Mouse (Mus musculus) forebrain, postnatal 0 days (tissue): Measurements from ENCODE around the gene Krtcap2. TPM values are rescaled to one million over a fixed set of nuclear protein-coding genes. Genes with fewer than 3 reads are reported as not detected.

ENCODE experiments used
- ATAC-seq: fragments of 200-750 bp; cut with Nextera tagmentation; 2 replicates; pipeline ENCODE4 v1.8.0; 2017; ENCODE audit warnings: mild to moderate bottlenecking, moderate library complexity
- DNase-seq: peaks from one replicate; pipeline ENCODE4 v3.0.0-alpha.2; 2015
- H3K27ac ChIP-seq: fragments of 300-500 bp; sonication (generic); 2 replicates; pipeline ENCODE4 v1.5.1; 2014; ENCODE audit warnings: low read depth, mild to moderate bottlenecking, antibody characterized with exemption, low read length, moderate library complexity, mixed read lengths
- H3K27me3 ChIP-seq: fragments of 300-500 bp; sonication (generic); 2 replicates; pipeline ENCODE4 v1.6.1; 2014; ENCODE audit warnings: mild to moderate bottlenecking, low read length, mixed read lengths; ENCODE audit not compliant: insufficient read depth
- H3K36me3 ChIP-seq: fragments of 300-500 bp; sonication (generic); 2 replicates; pipeline ENCODE4 v1.6.1; 2014; ENCODE audit warnings: mild to moderate bottlenecking, moderate library complexity; ENCODE audit not compliant: insufficient read depth
- H3K4me1 ChIP-seq: fragments of 300-500 bp; sonication (generic); 2 replicates; pipeline ENCODE4 v1.6.1; 2014; ENCODE audit warnings: antibody characterized with exemption; ENCODE audit not compliant: insufficient read depth
- H3K4me2 ChIP-seq: fragments of 300-500 bp; sonication (generic); 2 replicates; pipeline ENCODE4 v1.6.1; 2014; ENCODE audit warnings: low read depth, mild to moderate bottlenecking, moderate library complexity
- H3K4me3 ChIP-seq: fragments of 300-500 bp; sonication (generic); 2 replicates; pipeline ENCODE4 v1.5.1; 2014; ENCODE audit warnings: low read depth, low read length, mixed read lengths
- H3K9ac ChIP-seq: fragments of 300-500 bp; sonication (generic); 2 replicates; pipeline ENCODE4 v1.6.1; 2014; ENCODE audit warnings: mild to moderate bottlenecking
- H3K9me3 ChIP-seq: fragments of 300-500 bp; sonication (generic); 2 replicates; pipeline ENCODE4 v1.6.1; 2016; ENCODE audit warnings: low read length
- CTCF ChIP-seq: sonication (generic); IDR thresholded peaks from 2 replicates; pipeline ENCODE4 v1.5.1; 2016; ENCODE audit warnings: antibody characterized with exemption, control low read depth, low read depth
- WGBS: fragments of 180-500 bp; shearing (Covaris S2); extraction: QIAGEN DNeasy Blood & Tissue Kit; methylation state at CpG from one replicate; pipeline ENCODE4 v1.1.7; 2014; 5-methylcytosine and 5-hydroxymethylcytosine counted together
- polyA plus RNA-seq: library from polyadenylated mRNA; unstranded; fragments of >200 nt; fragmentation: Nextera tagmentation; extraction: Ambion mirVana; gene quantifications from 2 replicates; pipeline ENCODE4 v1.2.1, GENCODE M21; 2015
- total RNA-seq: library from RNA; depleted of rRNA; stranded (reverse); fragments of >200 nt; gene quantifications from 2 replicates; pipeline ENCODE4 v1.2.3, GENCODE M21; 2014

Gene Krtcap2
- total and polyA plus RNA-seq, 2 experiments from 2014 or later: 67.0 to 221 TPM

DNA sequence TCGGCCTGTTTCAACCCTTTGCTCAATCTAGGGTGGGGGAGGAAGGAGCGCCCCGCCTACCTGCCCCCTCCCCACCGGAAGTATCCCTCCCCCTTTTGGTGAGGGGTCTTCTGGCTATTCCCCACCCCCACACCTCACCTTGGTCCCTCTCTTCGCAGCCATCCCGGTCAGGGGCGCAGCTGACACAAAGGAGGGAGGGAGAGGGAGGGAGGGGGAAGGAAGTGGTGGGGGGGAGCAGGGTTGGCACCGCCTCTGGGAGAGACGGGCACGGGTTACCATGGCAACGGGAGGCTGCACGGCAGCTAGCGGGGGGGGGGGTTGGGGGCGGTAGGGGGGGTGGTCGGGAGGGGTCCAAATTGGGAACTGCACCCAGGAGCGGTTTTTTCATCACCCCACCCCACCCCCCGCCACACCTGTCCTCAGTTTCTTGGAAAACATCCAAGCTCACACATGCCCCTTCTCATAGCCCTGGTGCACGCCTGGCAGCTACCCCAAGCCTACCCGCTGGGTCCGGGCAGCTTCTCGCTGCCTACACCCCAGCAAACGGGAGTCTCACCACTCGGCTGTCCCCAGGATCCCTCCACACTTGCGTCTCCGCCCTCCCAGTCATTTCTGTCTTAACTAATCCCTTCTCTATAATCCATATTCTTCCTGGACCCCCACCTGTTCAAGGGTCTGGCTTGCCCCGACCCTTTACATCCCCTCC lies 631 bp upstream of the Krtcap2 start:
- DNase-seq (peak; percentile 91), ATAC-seq (peak; percentile 62)
- peak overlapping the region; percentile 95 for H3K27ac ChIP-seq
- peaks cover 24% of the 10 kb centered on the region for H3K36me3 ChIP-seq
- 1% methylated on average over 24 of the region's 26 CpGs for WGBS
- peak overlapping the region; percentile 73 for H3K9ac ChIP-seq
- no peak; the same call in 1 of the 2 replicates for TF ChIP-seq CTCF
- H3K4me3 ChIP-seq: peak overlapping the region; percentile 74
- H3K4me1 ChIP-seq: no peaks in the 10 kb centered on the region
- H3K27me3 ChIP-seq: no peaks in the 10 kb centered on the region
- no peaks in the 10 kb centered on the region for H3K9me3 ChIP-seq
- H3K4me2 ChIP-seq: peak overlapping the region; percentile 89

DNA sequence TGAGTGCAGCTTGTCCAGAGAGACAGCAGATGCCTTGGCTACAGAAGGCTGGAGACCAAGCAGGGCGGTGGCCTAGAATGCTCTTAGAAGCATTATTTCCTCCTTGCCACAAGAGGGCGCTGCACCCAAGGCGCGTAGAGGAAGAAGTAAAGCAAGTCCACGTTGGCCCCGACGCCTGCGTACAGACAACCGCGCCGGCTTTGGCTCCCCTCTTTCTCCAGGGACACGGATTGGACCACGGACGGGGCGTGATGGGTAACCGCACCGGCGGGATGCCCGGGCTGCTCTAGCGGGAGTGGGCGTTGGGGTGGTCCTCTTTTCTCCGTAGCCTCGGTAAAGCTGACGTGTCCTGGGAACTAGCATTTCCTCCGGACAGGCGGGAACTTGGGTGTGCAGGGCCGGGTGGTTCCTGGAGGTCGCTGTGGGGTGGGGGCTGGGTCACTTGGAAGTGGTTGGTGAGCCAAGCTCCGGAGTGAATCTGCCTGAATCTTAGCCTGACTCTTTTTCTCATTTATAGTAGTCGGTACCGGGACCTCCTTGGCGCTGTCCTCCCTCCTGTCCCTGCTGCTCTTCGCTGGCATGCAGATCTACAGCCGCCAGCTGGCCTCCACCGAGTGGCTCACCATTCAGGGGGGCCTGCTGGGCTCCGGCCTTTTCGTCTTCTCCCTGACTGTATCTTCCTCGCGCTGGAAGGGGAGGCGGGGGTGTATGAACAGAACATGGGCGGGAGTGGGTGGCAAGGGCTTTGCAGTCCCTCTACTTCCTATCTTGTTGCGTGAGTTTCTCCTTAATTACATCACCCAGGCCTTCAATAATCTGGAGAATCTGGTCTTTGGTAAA lies 715 bp downstream of the Krtcap2 start, which contains the start of gene Trim46:
Trim46 (minus strand) TSS at position 49 of the 840 bp plus-strand sequence.
- H3K27ac ChIP-seq: peak within 1 kb of the TSS; percentile 95
- peak; percentile 98 for TF ChIP-seq CTCF
- peak within 1 kb of the TSS; percentile 73 for H3K9ac ChIP-seq
- no peaks in the 10 kb centered on the region for H3K27me3 ChIP-seq
- peak; percentile 81 for ATAC-seq
- H3K4me1 ChIP-seq: no peaks in the 10 kb centered on the region
- peak; percentile 95 for DNase-seq
- no peaks in the 10 kb centered on the region for H3K9me3 ChIP-seq
- H3K4me2 ChIP-seq: peak within 1 kb of the TSS; percentile 89
- H3K4me3 ChIP-seq: peak within 1 kb of the TSS; percentile 74
- H3K36me3 ChIP-seq: peaks cover 10% of the 10 kb centered on the region
- under 1% methylated on average over 42 of the region's 42 CpGs for WGBS

DNA sequence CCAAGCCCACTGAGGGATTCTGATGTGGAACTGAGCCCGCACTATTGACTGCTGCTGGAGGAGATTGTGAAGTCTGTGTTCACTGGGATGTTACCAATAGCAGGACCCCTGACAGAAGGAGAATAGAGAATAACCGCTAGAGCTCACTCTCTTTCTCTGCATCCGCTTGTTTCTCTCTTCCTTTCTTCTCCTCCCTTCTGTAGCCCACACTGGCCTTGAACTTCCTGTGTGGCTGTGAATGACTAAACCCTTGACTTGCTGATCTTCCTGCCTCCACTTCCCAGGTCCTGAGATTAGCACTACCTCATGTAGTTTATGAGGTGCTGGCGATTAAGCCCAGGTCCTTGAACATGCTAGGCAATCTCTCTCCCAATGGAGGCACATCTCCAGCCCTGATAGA lies 1.7 kb downstream of the Krtcap2 start:
- H3K9ac ChIP-seq: no peak overlapping the region
- no peak overlapping the region for H3K4me3 ChIP-seq
- WGBS: 89% methylated on average over 4 of the region's 4 CpGs
- no peaks in the 10 kb centered on the region for H3K9me3 ChIP-seq
- no peak overlapping the region for H3K27ac ChIP-seq
- DNase-seq (no peak), ATAC-seq (no peak)
- no peaks in the 10 kb centered on the region for H3K27me3 ChIP-seq
- TF ChIP-seq CTCF: no peak
- H3K4me1 ChIP-seq: no peaks in the 10 kb centered on the region
- peak overlapping the region; percentile 89; the same call in 1 of the 2 replicates for H3K4me2 ChIP-seq
- peaks cover under 1% of the 10 kb centered on the region; the same call in 1 of the 2 replicates for H3K36me3 ChIP-seq

DNA sequence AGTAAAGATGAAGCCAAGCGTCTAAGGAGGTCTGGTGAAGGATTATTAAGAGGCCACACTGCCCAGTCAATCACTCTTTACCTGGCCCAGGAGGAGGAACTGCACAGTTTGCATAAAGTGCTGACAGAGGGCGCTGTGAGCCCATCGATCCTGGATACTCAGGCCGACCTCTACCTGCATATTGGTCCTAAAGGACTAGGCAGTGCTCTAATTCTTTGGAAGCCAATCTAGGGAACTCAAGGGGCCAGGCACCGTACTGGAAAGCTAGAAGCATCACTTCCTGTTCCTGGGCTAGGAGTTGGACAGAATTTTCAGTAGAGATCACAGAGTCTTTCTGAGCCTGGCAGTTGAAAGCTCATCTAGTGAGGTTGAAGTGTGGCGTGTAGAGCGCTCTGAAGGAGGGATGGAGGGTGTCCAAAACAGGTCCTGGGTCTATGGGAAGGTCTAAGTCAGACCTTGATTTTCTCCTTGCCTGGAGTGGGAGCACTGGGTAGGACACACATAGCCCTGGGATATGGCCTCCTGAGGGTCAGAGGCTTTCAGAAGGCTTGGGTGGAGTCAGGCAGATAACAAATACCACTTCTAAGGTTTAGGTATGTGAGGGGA lies 4.8 kb downstream of the Krtcap2 start:
- ATAC-seq: no peak
- no peaks in the 10 kb centered on the region for H3K36me3 ChIP-seq
- H3K4me2 ChIP-seq: no peak overlapping the region
- H3K27ac ChIP-seq: no peak overlapping the region
- H3K4me3 ChIP-seq: no peak overlapping the region
- TF ChIP-seq CTCF: peak; percentile 70
- no peaks in the 10 kb centered on the region for H3K9me3 ChIP-seq
- no peaks in the 10 kb centered on the region for H3K4me1 ChIP-seq
- peak; percentile 53 for DNase-seq
- no peak overlapping the region for H3K9ac ChIP-seq
- H3K27me3 ChIP-seq: no peaks in the 10 kb centered on the region
- 23% methylated on average over 7 of the region's 7 CpGs for WGBS

DNA sequence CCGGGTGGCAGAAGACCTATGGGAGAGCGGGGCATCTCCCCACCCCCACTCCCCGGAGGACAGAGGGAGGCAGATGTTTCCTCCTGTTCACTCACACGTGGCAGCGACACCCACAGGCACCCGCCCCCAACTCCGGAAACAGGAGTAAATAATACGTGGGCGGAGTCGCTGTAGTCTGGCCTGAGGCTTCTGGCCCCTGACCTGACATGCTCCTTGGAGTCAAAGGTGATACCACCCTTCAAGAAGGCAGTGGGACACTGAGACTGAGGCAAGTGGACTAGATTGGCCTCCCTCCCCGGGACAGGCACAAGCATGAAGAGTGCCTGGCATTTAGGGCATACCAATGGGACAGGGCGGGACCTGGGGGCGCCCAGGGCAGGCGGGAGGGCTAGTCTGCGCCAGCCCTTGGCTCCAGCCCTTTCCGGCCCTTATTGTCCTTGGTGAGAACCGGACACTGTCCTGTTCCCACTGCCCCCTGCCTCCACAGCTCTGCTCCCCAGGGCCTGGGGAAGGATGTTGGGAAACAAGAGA lies 5.7 kb downstream of the Krtcap2 start:
- no peak for TF ChIP-seq CTCF
- Histone ChIP-seq H3K36me3 (no peaks in the 10 kb centered on the region), H3K4me1 (no peaks in the 10 kb centered on the region), H3K9ac (no peak overlapping the region), H3K27ac (no peak overlapping the region), H3K9me3 (no peaks in the 10 kb centered on the region), H3K27me3 (no peaks in the 10 kb centered on the region), H3K4me2 (no peak overlapping the region), H3K4me3 (no peak overlapping the region)
- 15% methylated on average over 17 of the region's 17 CpGs for WGBS
- ATAC-seq (peak; percentile 30; the same call in 1 of the 2 replicates), DNase-seq (no peak)

DNA sequence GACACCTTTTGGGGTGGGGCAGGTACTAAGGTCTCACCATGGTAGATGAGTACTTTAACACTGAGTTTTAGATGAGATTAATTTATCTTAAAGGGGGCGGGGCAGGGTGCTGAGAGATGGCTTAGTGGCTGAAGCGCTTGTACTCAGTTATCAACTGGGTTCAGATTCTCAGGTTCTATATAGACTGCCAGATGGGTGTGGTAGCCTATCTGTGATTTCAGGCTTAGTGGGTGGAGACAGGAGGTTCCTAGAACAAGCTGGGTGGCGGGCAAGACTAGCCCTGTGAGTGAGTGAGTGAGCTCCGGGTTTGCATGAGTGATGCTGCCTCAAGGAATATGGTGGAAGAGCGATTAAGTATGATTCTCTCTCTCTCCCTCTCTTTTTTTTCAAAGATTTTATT lies 9.2 kb downstream of the Krtcap2 start:
- Histone ChIP-seq H3K27ac (no peak overlapping the region), H3K4me2 (no peak overlapping the region), H3K9me3 (no peaks in the 10 kb centered on the region), H3K9ac (no peak overlapping the region), H3K36me3 (no peaks in the 10 kb centered on the region), H3K27me3 (no peaks in the 10 kb centered on the region), H3K4me1 (no peaks in the 10 kb centered on the region), H3K4me3 (no peak overlapping the region)
- no peak for DNase-seq
- no peak for TF ChIP-seq CTCF
- ATAC-seq: no peak
- WGBS: 95% methylated on average over 5 of the region's 5 CpGs
